Mouse (Mus musculus): ENCODE results near the gene Gm3417.

GRCm38 (mm10) chr17:14928631-14929030 is 50.0 kb downstream of the Gm3417 start:
- no peak for TF ChIP-seq CTCF (conservative IDR thresholded peaks at IDR 0.05; ENCODE audit: insufficient read depth, insufficient read length, low read depth, low read length)
- no peak for TF ChIP-seq POLR2A (IDR thresholded peaks at IDR 0.05; ENCODE audit: low read depth, low read length)

Data from kidney, adult 2 months (tissue).